Mouse (Mus musculus) G1E (cell line): ENCODE data around the gene Napb. TPM values are rescaled to one million over a fixed set of nuclear protein-coding genes. Genes with fewer than 3 reads are reported as not detected.
A peak's percentile ranks its signal among the peaks of the same experiment; 100 is the strongest.

Experiments
- ATAC-seq: 2 replicates; pipeline ENCODE4 v1.8.0; 2016; ENCODE audit warnings: mild to moderate bottlenecking; ENCODE audit not compliant: insufficient number of reproducible peaks, poor library complexity, low FRiP score, severe bottlenecking; ENCODE audit errors: extremely low read depth
- DNase-seq: peaks from one replicate; pipeline ENCODE4 v3.0.0; 2012; ENCODE audit warnings: low spot score
- H3K27me3 ChIP-seq: 2 replicates; pipeline ENCODE4 v1.6.1; 2012; ENCODE audit warnings: mild to moderate bottlenecking, low read length, inconsistent platforms; ENCODE audit not compliant: insufficient read depth
- H3K36me3 ChIP-seq: replicated peaks from 2 replicates; pipeline ENCODE3; 2012; ENCODE audit warnings: mild to moderate bottlenecking, inconsistent platforms
- H3K4me1 ChIP-seq: 2 replicates; pipeline ENCODE4 v1.6.1; 2012; ENCODE audit warnings: low read depth, low read length, inconsistent platforms, mixed read lengths; ENCODE audit not compliant: insufficient read depth
- H3K4me3 ChIP-seq: 2 replicates; pipeline ENCODE4 v1.5.1; 2012; ENCODE audit warnings: low read depth, mild to moderate bottlenecking, inconsistent platforms, low read length, moderate library complexity, mixed read lengths
- H3K9me3 ChIP-seq: replicated peaks from 2 replicates; pipeline ENCODE4 v1.6.1; 2012; ENCODE audit warnings: inconsistent platforms
- CTCF ChIP-seq: IDR thresholded peaks from 2 replicates; pipeline ENCODE4 v1.5.1; 2012; ENCODE audit warnings: low read depth, low read length, inconsistent platforms, mixed read lengths
- GATA1 ChIP-seq: IDR thresholded peaks from 2 replicates; pipeline ENCODE4 v1.6.1; 2012; ENCODE audit warnings: borderline replicate concordance, low read length, inconsistent platforms, mixed read lengths
- GATA2 ChIP-seq: IDR thresholded peaks from 2 replicates; pipeline ENCODE4 v1.6.1; 2012; ENCODE audit warnings: low read depth, low read length, inconsistent platforms, borderline replicate concordance
- POLR2AphosphoS5 ChIP-seq: IDR thresholded peaks from 2 replicates; pipeline ENCODE4 v1.6.1; 2012; ENCODE audit warnings: low read depth, low read length, inconsistent platforms; ENCODE audit not compliant: insufficient replicate concordance
- TAL1 ChIP-seq: conservative IDR thresholded peaks from 2 replicates; pipeline ENCODE4 v1.6.1; 2012; ENCODE audit warnings: low read depth, low read length, inconsistent platforms, mixed read lengths
- polyA plus RNA-seq: library from polyadenylated mRNA; stranded (reverse); fragments of >175 nt; gene quantifications from 2 replicates; pipeline ENCODE4 v1.2.3, GENCODE M21; 2012
- total RNA-seq, 2 experiments: library from RNA; stranded (forward) in 1 of 2; stranded (reverse) in 1 of 2; fragments of 200-1000 nt in 1 of 2; fragments of >200 nt in 1 of 2; fragmentation: Nextera tagmentation in 1 of 2; gene quantifications; 2 replicates each; pipeline ENCODE4 v1.2.3; 2014 to 2017

Napb gene
- total and polyA plus RNA-seq, 3 experiments, result 0.16 TPM; not detected in 2

DNA sequence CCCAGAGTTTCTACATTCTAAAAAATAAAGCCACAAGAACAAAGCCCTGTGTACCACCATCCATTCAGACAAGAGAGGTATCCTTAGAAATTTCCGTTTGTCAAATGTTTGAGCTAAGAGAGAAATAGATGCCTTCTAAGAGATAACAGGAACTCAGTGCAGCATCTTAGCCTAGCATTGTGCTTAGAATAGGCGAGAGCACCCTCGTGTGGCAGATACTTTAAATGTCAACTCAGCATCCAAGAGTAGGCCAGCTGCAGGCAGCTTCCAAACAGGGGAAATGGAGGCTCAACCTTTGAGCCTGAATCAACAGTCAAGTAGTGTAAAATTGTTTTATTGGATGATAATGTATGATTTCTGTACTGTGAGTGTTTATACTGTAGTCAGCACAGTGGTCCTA lies 77.3 kb downstream of the Napb start:
- Histone ChIP-seq H3K9me3 (no peaks in the 10 kb centered on the region), H3K36me3 (no peaks in the 10 kb centered on the region), H3K4me1 (no peaks in the 10 kb centered on the region), H3K4me3 (no peak overlapping the region), H3K27me3 (0 out of 2 replicates have a peak, but pooled peaks cover 3% of the 10 kb centered on the region)
- ATAC-seq (peak; percentile 72), DNase-seq (no peak)
- TF ChIP-seq CTCF, result peak; percentile 12; the same call in 1 of the 2 replicates
- TF ChIP-seq GATA2, result no peak
- no peak for TF ChIP-seq TAL1

DNA sequence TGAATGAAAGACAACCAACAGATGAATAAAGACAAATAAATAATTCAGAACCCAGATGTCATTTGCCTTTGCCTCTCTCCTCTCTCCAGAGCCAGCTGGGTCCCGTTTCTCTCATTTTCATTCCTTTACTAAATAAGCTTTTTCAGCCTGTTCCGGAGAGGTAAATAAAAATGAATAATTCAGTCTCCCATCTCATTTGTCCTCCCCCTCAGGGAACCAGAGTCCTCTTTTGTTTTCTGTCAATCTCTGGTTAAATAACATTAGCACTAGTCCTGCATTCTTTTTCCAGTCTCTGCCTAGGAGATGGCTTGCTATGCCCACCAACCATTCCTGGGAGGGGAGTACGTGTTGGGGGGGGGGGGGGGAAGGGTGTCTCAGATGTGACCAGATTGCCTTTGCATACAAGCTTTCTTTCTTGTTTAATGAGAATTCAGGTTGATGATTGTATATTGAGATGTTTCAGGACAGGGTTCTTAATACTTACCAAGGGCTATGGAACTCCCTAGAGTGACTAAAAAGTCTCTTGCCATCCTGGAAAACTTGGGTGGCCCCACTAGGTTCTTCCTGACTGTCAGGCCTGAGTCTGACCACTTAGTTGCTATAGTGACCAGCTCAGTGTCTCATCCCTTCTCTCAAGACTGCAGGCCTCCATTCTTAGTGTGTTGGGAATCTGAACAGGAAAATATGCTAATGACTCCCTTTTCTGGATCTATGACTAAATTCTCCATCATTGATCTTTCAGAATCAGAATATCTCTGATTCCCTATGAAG lies 81.5 kb downstream of the Napb start:
- Histone ChIP-seq H3K36me3 (no peaks in the 10 kb centered on the region), H3K27me3 (no peaks in the 10 kb centered on the region), H3K4me3 (no peak overlapping the region), H3K9me3 (no peaks in the 10 kb centered on the region), H3K4me1 (no peaks in the 10 kb centered on the region)
- DNase-seq (no peak), ATAC-seq (no peak)
- TF ChIP-seq CTCF (no peak), GATA2 (no peak), GATA1 (no peak), POLR2AphosphoS5 (no peak), TAL1 (no peak)

DNA sequence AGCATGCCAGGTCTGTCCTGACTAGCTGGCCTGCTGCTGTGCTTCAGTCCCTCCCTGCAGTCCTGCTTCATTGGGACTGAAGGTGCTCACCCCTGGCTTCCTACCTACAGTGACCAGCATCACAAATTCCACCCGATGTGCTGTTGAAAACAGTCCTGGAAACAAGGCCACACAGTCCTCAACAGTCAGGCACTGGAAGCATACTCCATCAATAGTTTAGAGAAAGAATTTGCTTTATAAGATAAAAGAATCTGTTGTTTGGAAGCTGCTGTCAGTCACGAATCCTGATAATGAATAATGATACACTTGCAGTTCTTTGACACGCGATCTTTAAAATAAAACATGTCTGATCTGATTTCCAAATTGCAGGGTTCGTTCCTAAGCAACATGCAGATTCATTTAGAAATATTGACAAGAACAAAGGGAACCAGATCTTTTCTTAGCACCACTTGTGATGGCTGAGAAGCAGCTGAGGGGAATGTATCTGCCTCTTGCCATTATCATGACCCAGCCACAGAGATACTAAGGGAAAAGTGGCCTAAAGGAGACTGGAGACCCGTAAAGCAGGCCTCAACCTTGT lies 87.8 kb downstream of the Napb start:
- no peak for TF ChIP-seq TAL1
- no peak for TF ChIP-seq POLR2AphosphoS5
- no peak for TF ChIP-seq GATA1
- no peak for TF ChIP-seq CTCF
- TF ChIP-seq GATA2, result no peak
- Histone ChIP-seq H3K9me3 (no peaks in the 10 kb centered on the region), H3K36me3 (no peaks in the 10 kb centered on the region), H3K27me3 (no peaks in the 10 kb centered on the region), H3K4me3 (no peak overlapping the region), H3K4me1 (no peaks in the 10 kb centered on the region)
- no peak for ATAC-seq
- DNase-seq, result no peak

Other genes with a start within 250 kb of the Napb start
- gene Nxt1, start 59.9 kb downstream of the Napb start, total RNA-seq (2014; fragmentation: Nextera tagmentation), result 22.5 and 43.9 TPM in 2 replicates
- 49.3 and 64.6 TPM in 2 replicates for gene Nxt1, start 59.9 kb downstream of the Napb start, total RNA-seq (2017)
- 29.5 and 33.0 TPM in 2 replicates for gene Nxt1, start 59.9 kb downstream of the Napb start, polyA plus RNA-seq
- 20.9 and 28.4 TPM in 2 replicates for gene Gzf1, start 51.4 kb downstream of the Napb start, total RNA-seq (2014; fragmentation: Nextera tagmentation)
- gene Gzf1, start 51.4 kb downstream of the Napb start, total RNA-seq (2017), result 24.7 and 27.8 TPM in 2 replicates
- gene Gzf1, start 51.4 kb downstream of the Napb start, polyA plus RNA-seq, result 12.0 and 18.8 TPM in 2 replicates
- not detected in 2 replicates for gene Cstl1, start 17.9 kb upstream of the Napb start, total RNA-seq (2014; fragmentation: Nextera tagmentation)
- not detected in 2 replicates for gene Cstl1, start 17.9 kb upstream of the Napb start, total RNA-seq (2017)
- gene Cstl1, start 17.9 kb upstream of the Napb start, polyA plus RNA-seq, result not detected in 2 replicates
- gene Cst11, start 39.0 kb upstream of the Napb start, total RNA-seq (2014; fragmentation: Nextera tagmentation), result not detected in 2 replicates
- not detected in 2 replicates for gene Cst11, start 39.0 kb upstream of the Napb start, total RNA-seq (2017)
- not detected in 2 replicates for gene Cst11, start 39.0 kb upstream of the Napb start, polyA plus RNA-seq
- not detected in 2 replicates for gene 8030411F24Rik, start 49.5 kb upstream of the Napb start, total RNA-seq (2014; fragmentation: Nextera tagmentation)
- 0.23 TPM in 1 of 2 replicates, not detected in the other for gene 8030411F24Rik, start 49.5 kb upstream of the Napb start, total RNA-seq (2017)
- gene 8030411F24Rik, start 49.5 kb upstream of the Napb start, polyA plus RNA-seq, result not detected in 2 replicates
- gene Cst12, start 56.9 kb upstream of the Napb start, total RNA-seq (2014; fragmentation: Nextera tagmentation), result not detected in 2 replicates
- not detected in 2 replicates for gene Cst12, start 56.9 kb upstream of the Napb start, total RNA-seq (2017)
- gene Cst12, start 56.9 kb upstream of the Napb start, polyA plus RNA-seq, result not detected in 2 replicates
- gene Cst8, start 66.3 kb upstream of the Napb start, total RNA-seq (2014; fragmentation: Nextera tagmentation), result not detected in 2 replicates
- not detected in 2 replicates for gene Cst8, start 66.3 kb upstream of the Napb start, total RNA-seq (2017)
- gene Cst8, start 66.3 kb upstream of the Napb start, polyA plus RNA-seq, result not detected in 2 replicates
- not detected in 2 replicates for gene Cst13, start 87.6 kb upstream of the Napb start, total RNA-seq (2014; fragmentation: Nextera tagmentation)
- 0.27 TPM in 1 of 2 replicates, not detected in the other for gene Cst13, start 87.6 kb upstream of the Napb start, total RNA-seq (2017)
- gene Cst13, start 87.6 kb upstream of the Napb start, polyA plus RNA-seq, result not detected in 2 replicates
- gene Cst9, start 102.7 kb upstream of the Napb start, total RNA-seq (2014; fragmentation: Nextera tagmentation), result not detected in 2 replicates
- gene Cst9, start 102.7 kb upstream of the Napb start, total RNA-seq (2017), result not detected in 2 replicates
- gene Cst9, start 102.7 kb upstream of the Napb start, polyA plus RNA-seq, result not detected in 2 replicates
- gene 9230104L09Rik, start 132.6 kb upstream of the Napb start, total RNA-seq (2014; fragmentation: Nextera tagmentation), result not detected in 2 replicates
- gene 9230104L09Rik, start 132.6 kb upstream of the Napb start, total RNA-seq (2017), result not detected in 2 replicates
- not detected in 2 replicates for gene 9230104L09Rik, start 132.6 kb upstream of the Napb start, polyA plus RNA-seq
- 36.9 and 46.5 TPM in 2 replicates for gene Cst3, start 143.2 kb upstream of the Napb start, total RNA-seq (2014; fragmentation: Nextera tagmentation)
- gene Cst3, start 143.2 kb upstream of the Napb start, total RNA-seq (2017), result 71.8 and 77.7 TPM in 2 replicates
- 82.2 and 105 TPM in 2 replicates for gene Cst3, start 143.2 kb upstream of the Napb start, polyA plus RNA-seq